8 mouse cellular contexts compared by ENCODE assay signal in the genomic region with DNA sequence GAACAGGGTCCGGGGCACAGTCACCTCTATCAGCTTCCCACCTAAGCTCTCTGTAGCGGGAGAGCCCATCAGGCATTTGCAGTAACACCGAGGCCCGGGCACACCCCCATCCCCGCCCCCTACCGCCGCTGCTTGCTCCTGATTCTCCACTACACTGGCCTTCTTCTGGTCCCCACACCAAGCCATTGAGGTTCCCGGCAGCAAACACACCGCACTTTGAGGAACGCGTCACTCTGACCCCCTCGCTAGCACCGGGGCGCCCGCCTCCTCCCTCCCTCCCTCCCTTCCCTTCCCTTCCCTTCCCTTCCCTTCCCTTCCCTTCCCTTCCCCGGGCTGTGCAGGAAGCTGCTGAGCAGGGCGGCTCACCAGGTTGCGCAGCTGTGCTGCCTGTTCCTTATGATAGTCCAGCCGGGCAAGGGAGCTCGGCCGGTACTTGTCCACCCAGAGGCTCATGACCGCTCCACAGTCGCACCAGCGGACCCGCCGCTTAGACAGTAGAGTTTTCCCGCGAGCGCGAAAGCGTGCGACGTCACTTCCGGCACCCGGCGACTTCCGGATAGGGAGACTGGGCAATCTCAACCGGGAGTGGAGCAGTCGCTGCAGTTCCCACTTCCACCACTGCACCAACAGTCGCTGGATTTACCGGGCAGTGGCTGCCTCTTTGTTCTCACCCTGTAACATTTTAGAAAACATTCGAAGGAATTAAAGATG. TPM values are rescaled to one million over a fixed set of nuclear protein-coding genes. Genes with fewer than 3 reads are reported as not detected.
A peak's percentile ranks its signal among the peaks of the same experiment; 100 is the strongest.
DNase-seq lines count a peak whose midpoint lies in the region; ATAC-seq and TF ChIP-seq lines count a peak whose summit lies in the region.

Gene Rfc3, minus strand, starts transcription at position 543 of the 711 bp plus-strand sequence.

- peak within 1 kb of the TSS; percentile 66 for H3K4me3 ChIP-seq in embryonic facial prominence, embryonic 13.5 days
- peak within 1 kb of the TSS; percentile 78 for H3K4me3 ChIP-seq in kidney, adult 2 months (ENCODE audit: insufficient read depth, low read depth, low read length)
- peak within 1 kb of the TSS; percentile 66 for H3K4me3 ChIP-seq in limb, embryonic 12.5 days (replicated peaks)
- H3K4me3 ChIP-seq in midbrain, embryonic 15.5 days, result peak within 1 kb of the TSS; percentile 65
- H3K4me3 ChIP-seq in spleen, adult 2 months (ENCODE audit: extremely low read depth, insufficient read depth, insufficient read length), result peak within 1 kb of the TSS; percentile 71

- H3K9ac ChIP-seq in embryonic facial prominence, embryonic 13.5 days, result peak within 1 kb of the TSS; percentile 81
- H3K9ac ChIP-seq in limb, embryonic 12.5 days (replicated peaks), result peak within 1 kb of the TSS; percentile 69
- H3K9ac ChIP-seq in midbrain, embryonic 15.5 days, result peak within 1 kb of the TSS; percentile 60

- peak within 1 kb of the TSS; percentile 75 for H3K4me2 ChIP-seq in embryonic facial prominence, embryonic 13.5 days
- peak within 1 kb of the TSS; percentile 68 for H3K4me2 ChIP-seq in limb, embryonic 12.5 days
- peak within 1 kb of the TSS; percentile 66 for H3K4me2 ChIP-seq in midbrain, embryonic 15.5 days

- under 1% methylated on average over 42 of the region's 42 CpGs for WGBS in embryonic facial prominence, embryonic 13.5 days
- WGBS in kidney, adult 2 months, result under 1% methylated on average over 39 of the region's 42 CpGs
- 1% methylated on average over 40 of the region's 42 CpGs for WGBS in limb, embryonic 12.5 days
- WGBS in midbrain, embryonic 15.5 days, result under 1% methylated on average over 40 of the region's 42 CpGs
- under 1% methylated on average over 40 of the region's 42 CpGs for WGBS in spleen, adult 2 months

- no peak for TF ChIP-seq POLR2A in kidney, adult 2 months (IDR thresholded peaks at IDR 0.05; ENCODE audit: low read depth, low read length)
- TF ChIP-seq POLR2A in spleen, adult 2 months (IDR thresholded peaks at IDR 0.05; ENCODE audit: low read depth, low read length), result no peak

- H3K9me3 ChIP-seq in embryonic facial prominence, embryonic 13.5 days, result no peaks in the 10 kb centered on the region
- no peaks in the 10 kb centered on the region for H3K9me3 ChIP-seq in limb, embryonic 12.5 days
- no peaks in the 10 kb centered on the region for H3K9me3 ChIP-seq in midbrain, embryonic 15.5 days

- peak; percentile 77 for TF ChIP-seq CTCF in kidney, adult 2 months (conservative IDR thresholded peaks at IDR 0.05; ENCODE audit: insufficient read depth, insufficient read length, low read depth, low read length)
- peak; percentile 65; the same call in 1 of the 2 replicates for TF ChIP-seq CTCF in spleen, adult 2 months (IDR thresholded peaks at IDR 0.05; ENCODE audit: extremely low read depth, insufficient read depth, insufficient read length, insufficient replicate concordance)

- DNase-seq in 3134 (ENCODE audit: extremely low read depth, insufficient read length, low spot score), result peak; percentile 94
- DNase-seq in adrenal gland, postnatal 36 days, result peak; percentile 97 to 98
- peak; percentile 95 to 98 for DNase-seq in heart, adult 18-20 months
- peak; percentile 96 for DNase-seq in kidney, adult 2 months
- DNase-seq in spleen, adult 2 months (ENCODE audit: low read depth in 1 of 2, low spot score in 2 of 2), result peak; percentile 86 to 91

- peak within 1 kb of the TSS; percentile 76 for H3K27ac ChIP-seq in embryonic facial prominence, embryonic 13.5 days
- H3K27ac ChIP-seq in kidney, adult 2 months (ENCODE audit: insufficient read depth, low read depth, low read length), result no peak within 1 kb of the TSS; the same call in 1 of the 2 replicates
- H3K27ac ChIP-seq in limb, embryonic 12.5 days, result peak within 1 kb of the TSS; percentile 91
- peak within 1 kb of the TSS; percentile 84 for H3K27ac ChIP-seq in midbrain, embryonic 15.5 days
- H3K27ac ChIP-seq in spleen, adult 2 months (ENCODE audit: insufficient read depth, low read length), result peak within 1 kb of the TSS; percentile 13; the same call in 1 of the 2 replicates

- ATAC-seq in embryonic facial prominence, embryonic 13.5 days (ENCODE audit: insufficient number of reproducible peaks, insufficient read depth, low FRiP score, low TSS enrichment, low read depth), result peak; percentile 94
- ATAC-seq in limb, embryonic 12.5 days (ENCODE audit: insufficient number of reproducible peaks, insufficient read depth, low FRiP score, low TSS enrichment, low read depth), result peak; percentile 96
- ATAC-seq in midbrain, embryonic 15.5 days (replicated peaks), result peak; percentile 99

- no peaks in the 10 kb centered on the region for H3K27me3 ChIP-seq in embryonic facial prominence, embryonic 13.5 days
- H3K27me3 ChIP-seq in kidney, adult 2 months (replicated peaks; ENCODE audit: control insufficient read depth, insufficient read depth, low read length), result no peaks in the 10 kb centered on the region
- no peaks in the 10 kb centered on the region for H3K27me3 ChIP-seq in limb, embryonic 12.5 days
- H3K27me3 ChIP-seq in midbrain, embryonic 15.5 days (replicated peaks), result no peaks in the 10 kb centered on the region
- H3K27me3 ChIP-seq in spleen, adult 2 months (ENCODE audit: control insufficient read depth, insufficient read depth, low read length), result no peaks in the 10 kb centered on the region

- peaks cover 7% of the 10 kb centered on the region for H3K4me1 ChIP-seq in embryonic facial prominence, embryonic 13.5 days
- H3K4me1 ChIP-seq in kidney, adult 2 months (ENCODE audit: control insufficient read depth, insufficient read depth, low read length), result no peaks in the 10 kb centered on the region; the same call in 1 of the 2 replicates
- H3K4me1 ChIP-seq in limb, embryonic 12.5 days (replicated peaks), result peaks cover 11% of the 10 kb centered on the region
- peaks cover 10% of the 10 kb centered on the region for H3K4me1 ChIP-seq in midbrain, embryonic 15.5 days
- H3K4me1 ChIP-seq in spleen, adult 2 months (ENCODE audit: control insufficient read depth, insufficient read depth, insufficient read length), result no peaks in the 10 kb centered on the region; the same call in 1 of the 2 replicates

- peaks cover 33% of the 10 kb centered on the region for H3K36me3 ChIP-seq in embryonic facial prominence, embryonic 13.5 days
- H3K36me3 ChIP-seq in kidney, adult 2 months (ENCODE audit: control insufficient read depth, insufficient read depth, low read length), result no peaks in the 10 kb centered on the region
- peaks cover 39% of the 10 kb centered on the region for H3K36me3 ChIP-seq in limb, embryonic 12.5 days
- peaks cover 21% of the 10 kb centered on the region; the same call in 1 of the 2 replicates for H3K36me3 ChIP-seq in midbrain, embryonic 15.5 days (replicated peaks)
- peaks cover 8% of the 10 kb centered on the region for H3K36me3 ChIP-seq in spleen, adult 2 months (ENCODE audit: control insufficient read depth, insufficient read depth, low read length)

RNA-seq across cellular contexts. Expression of gene Rfc3, which starts in this region (rescaled TPM):
- 10 to 100 TPM; 16.7 to 18.9 TPM for total RNA-seq in adrenal gland, postnatal 36 days (2021)
- polyA plus RNA-seq in embryonic facial prominence, embryonic 13.5 days (2015; fragmentation: Nextera tagmentation; extraction: Ambion mirVana), result 107 and 113 TPM in 2 replicates
- total RNA-seq in heart, adult 18-20 months (2021), result 1 to 10 TPM; 4.5 to 4.9 TPM
- 5.5 and 6.1 TPM in 2 replicates for polyA plus RNA-seq in kidney, adult 2 months (2012; rRNA removed)
- 133 and 137 TPM in 2 replicates for polyA plus RNA-seq in limb, embryonic 12.5 days (2016; fragmentation: Nextera tagmentation; extraction: Ambion mirVana)
- 63.9 and 71.7 TPM in 2 replicates for polyA plus RNA-seq in midbrain, embryonic 15.5 days (2015; fragmentation: Nextera tagmentation; extraction: Ambion mirVana)
- polyA plus RNA-seq in spleen, adult 2 months (2012; rRNA removed), result 5.7 and 6.8 TPM in 2 replicates
